Mouse (Mus musculus): ENCODE measurements around the gene Myo3b.

DNA sequence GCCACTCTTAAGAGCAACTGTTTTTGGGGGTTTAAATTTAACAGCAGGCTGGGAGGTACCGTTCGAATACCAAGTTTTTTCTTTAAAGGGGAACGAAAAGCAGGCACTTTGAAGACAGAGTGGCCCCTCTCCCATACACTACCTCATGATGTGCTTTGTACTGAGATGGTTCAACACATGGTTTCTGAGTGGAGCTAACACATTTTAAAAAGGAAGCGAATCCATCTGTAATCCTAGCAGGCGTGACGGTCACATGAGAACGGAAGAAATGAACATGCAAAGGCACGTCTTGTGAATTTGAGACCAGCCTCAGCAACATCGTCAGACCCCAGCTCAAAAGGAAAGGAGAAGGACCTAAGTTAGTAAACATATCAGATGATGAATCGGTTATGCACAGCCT is 87.4 kb downstream of the Myo3b start:
- no peak for TF ChIP-seq CTCF (IDR thresholded peaks at IDR 0.05; ENCODE audit: borderline replicate concordance, insufficient read depth, low read length)
- no peak for TF ChIP-seq POLR2A (IDR thresholded peaks at IDR 0.05; ENCODE audit: low read depth, low read length)

Data from embryonic fibroblast, embryonic 13.5 days (primary cell).